Mouse (Mus musculus) MN1 (cell line): ENCODE data around the gene Enkur.

Experiments used
- DNase-seq: peaks from one replicate; pipeline ENCODE4 v3.0.0-alpha.2; 2016; ENCODE audit warnings: low spot score

The Enkur gene

GRCm38 (mm10) chr2:21188610-21189009 is 16.6 kb downstream of the Enkur start:
- no peak for DNase-seq

DNA sequence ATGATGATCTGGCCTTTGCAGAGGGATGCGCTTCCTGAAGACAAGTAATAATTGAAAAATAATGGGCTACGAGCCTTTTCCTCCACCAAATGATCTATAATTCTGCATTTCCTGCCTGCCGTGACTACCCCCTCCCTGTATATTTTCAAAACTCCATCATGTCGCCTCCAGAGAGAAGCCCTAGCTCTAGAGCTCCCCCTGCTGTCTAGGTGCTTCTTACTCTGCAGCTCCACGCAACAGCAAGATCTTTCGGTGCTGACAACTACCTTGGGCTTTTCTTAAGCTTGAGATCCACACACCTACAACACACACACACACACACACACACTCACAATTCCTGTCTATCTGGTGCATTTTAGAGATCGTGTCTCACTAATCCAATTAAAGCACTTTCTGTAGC is 17.6 kb downstream of the Enkur start:
- DNase-seq = peak; percentile 53

GRCm38 (mm10) chr2:21182811-21183210 is 22.4 kb downstream of the Enkur start:
- no peak for DNase-seq

DNA sequence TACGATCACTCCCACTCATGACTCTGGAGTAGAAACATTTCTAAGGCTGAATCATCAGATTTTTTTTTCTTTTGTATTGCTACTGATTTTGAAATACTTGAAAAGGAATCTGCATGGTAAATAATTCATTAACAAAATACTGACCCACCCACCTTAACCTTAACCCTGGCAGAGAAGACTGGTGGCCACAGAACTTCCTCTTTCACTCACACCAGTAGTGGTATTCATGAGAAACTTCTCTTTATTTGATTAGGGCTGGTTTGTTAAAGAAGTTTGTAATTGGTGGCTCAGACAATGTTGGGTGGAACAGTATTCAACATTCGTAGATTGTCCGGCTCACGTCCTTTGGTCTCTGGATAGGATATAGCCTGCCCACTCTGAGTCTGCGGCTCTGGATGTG is 26.0 kb downstream of the Enkur start:
- no peak for DNase-seq

GRCm38 (mm10) chr2:21172797-21173196 is 32.4 kb downstream of the Enkur start:
- no peak for DNase-seq

- no peak for DNase-seq
Observed at GRCm38 (mm10) chr2:21167916-21168315, 37.2 kb downstream of the Enkur start.

GRCm38 (mm10) chr2:21164296-21164695 is 40.9 kb downstream of the Enkur start:
- peak; percentile 13 for DNase-seq

DNA sequence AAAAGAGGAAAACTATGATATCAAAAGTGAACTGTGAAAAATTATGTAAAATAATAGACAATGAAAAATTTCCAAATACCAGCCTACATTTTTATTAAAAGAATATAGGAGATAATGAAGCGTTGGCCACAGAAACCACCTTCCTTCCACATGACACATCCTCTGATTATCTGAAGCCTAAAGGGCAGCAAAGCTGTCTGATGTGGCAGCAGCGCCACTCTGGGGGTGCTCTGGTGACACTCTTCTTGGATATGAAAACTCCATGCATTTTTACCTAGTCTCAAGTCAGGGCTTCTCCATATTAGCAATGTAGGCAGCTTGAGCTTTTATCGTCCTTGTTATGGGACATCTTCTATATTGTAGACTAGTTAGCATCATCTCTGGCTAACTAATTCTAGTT is 51.7 kb downstream of the Enkur start:
- DNase-seq = no peak

- DNase-seq = no peak
Observed at GRCm38 (mm10) chr2:21147169-21147568, 58.0 kb downstream of the Enkur start.

DNA sequence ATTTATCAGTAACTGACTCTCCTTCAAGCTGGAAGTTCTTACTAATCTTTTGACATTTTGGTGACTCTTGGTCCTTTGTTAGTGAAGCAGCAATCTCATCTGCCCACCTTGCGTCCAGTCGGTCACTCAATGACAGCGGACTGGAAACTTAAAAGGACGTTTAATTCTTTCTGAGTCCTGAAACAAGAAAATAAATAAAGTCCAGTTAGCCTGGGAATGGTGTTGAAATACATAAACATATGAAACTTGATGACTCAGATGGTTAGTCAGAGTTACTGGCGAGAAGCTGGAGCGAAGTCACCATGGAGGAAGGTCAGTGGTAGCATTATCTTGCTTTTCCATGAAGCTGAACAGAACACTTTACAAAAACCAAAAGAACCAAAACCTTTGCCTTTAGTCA is 58.7 kb downstream of the Enkur start:
- DNase-seq = no peak

DNA sequence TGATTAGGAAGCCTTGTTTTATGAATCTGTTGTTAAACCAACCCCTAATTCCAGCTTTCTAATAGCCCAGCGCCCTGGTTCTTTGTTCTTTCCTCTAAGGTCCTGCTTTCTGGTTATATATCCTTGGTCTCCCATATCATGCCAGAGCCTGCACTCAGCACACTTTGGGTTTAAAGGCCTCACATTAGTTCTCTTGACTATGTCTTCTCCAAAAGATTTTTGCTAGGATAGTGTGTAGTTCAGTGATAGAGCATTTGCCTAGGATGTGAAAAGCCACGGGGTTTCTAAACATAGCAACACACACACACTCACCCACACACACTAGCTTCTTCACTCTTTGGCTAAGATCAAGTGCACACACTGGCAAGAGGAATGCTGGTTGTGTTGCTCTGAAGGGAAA is 62.5 kb downstream of the Enkur start:
- no peak for DNase-seq

- DNase-seq = peak; percentile 58
Observed at GRCm38 (mm10) chr2:21142204-21142580, 63.0 kb downstream of the Enkur start.

DNA sequence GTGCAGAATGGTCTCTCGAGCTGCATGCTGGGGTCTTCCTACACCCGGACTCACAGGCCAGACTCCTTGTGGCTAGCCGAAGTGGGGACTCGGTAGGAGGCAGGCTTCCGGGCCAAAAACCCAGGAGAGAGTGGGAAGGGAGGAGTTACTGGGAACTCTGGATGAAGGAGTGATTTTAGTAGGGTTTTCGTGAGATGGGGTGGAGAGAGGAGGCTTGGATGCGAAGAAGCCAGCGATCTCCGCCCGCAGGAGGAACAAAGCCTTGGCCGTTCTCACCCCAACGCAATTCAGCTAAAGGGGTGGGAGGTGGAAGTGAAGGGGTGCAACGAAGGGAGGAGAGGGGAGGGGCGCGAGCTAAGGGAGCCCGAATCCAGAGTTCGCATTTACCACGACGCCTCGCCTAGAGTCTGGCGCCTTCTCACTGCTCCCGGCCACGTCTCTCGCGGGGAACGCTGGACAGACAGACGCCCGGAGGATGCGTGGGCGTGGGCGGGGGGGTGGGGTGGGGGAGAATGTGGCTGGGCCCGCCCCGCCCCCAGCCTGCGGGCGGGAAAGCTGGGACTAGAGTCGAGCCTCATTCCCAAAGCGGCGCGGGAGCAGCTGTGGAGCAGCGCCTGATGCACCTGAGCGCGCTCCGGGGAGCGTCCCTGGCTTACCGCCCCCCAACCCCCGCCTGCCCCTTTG is 63.5 kb downstream of the Enkur start:
- DNase-seq = no peak

DNA sequence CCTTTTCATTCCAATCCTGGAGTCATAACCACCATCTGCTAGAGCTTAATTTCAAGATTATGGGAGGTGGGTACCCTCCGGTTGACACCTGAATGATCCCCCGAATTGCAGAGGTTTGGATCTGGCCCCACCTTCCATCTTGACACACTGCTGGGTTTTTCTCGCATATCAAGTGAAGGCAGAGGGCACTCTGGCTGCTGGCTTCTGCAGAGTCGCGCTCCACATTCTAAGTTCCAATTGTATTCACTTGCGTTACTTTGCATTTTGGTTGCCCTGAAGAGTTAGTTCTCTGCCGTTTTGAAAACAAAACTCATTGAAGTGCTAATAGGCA is 64.0 kb downstream of the Enkur start:
- no peak for DNase-seq
